Mouse (Mus musculus): ENCODE results near the gene Tcp10c.
"Not testable (repeated sequence)": the region's sequence is repeated elsewhere in the genome, so short reads cannot be mapped to it uniquely, and the experiment has no call there.

GRCm38 (mm10) chr17:13379951-13380615 lies 25.7 kb downstream of the Tcp10c start:
- TF ChIP-seq CTCF, EP300 (IDR thresholded peaks at IDR 0.05): not testable (repeated sequence)

Data from lung, postnatal 0 days (tissue).